8 mouse cellular contexts compared by ENCODE assay signal in the genomic region with DNA sequence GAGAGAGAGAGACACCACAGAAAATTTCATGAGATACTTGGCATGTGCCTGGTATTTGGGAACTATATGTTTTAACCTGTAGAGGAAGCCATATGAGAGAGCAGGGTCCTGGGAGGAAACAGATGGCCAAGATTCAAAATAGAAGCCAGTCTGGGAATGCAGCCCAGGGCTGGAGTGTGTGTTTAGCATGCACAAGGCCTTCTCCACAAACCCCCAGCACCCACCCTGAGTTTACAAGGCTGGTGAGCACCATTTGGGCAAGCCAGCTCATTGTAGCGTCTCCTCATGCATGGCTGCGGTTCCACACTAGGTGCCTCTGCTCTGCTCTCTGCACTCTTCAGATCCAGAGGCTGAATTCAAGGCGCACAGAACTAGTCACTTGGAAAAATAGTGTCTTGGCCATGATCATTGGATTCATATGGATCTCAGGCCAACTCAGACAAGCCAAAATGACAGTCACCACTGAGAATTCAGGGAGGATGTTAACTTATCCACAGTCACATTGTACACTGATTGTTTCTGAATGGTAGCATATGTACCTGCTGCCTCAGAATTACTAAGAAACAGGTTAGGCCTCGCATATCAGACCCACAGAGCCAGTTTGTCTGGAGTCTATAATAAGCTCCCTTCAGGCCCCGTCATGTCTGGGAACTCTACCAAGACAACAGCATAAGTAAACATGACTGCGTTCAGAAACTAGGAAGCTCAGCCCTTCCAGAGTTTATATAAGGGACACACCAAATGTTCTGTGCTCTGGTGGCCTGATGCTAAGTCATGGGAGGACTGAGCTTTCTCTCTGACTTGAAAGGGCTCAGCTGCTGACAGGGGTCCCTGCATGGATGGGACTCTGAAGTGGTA.
DNase-seq lines count a peak whose midpoint lies in the region; ATAC-seq and TF ChIP-seq lines count a peak whose summit lies in the region.

No protein-coding gene starts in this region.

- TF ChIP-seq POLR2A in heart, adult 2 months (IDR thresholded peaks at IDR 0.05; ENCODE audit: insufficient read depth, low read depth, low read length) = no peak
- no peak for TF ChIP-seq POLR2A in small intestine, adult 2 months (IDR thresholded peaks at IDR 0.05; ENCODE audit: low read depth, low read length)

- H3K4me1 ChIP-seq in heart, adult 2 months (ENCODE audit: control insufficient read depth, insufficient read depth, low read length) = peaks cover 11% of the 10 kb centered on the region
- no peaks in the 10 kb centered on the region for H3K4me1 ChIP-seq in heart, embryonic 11.5 days (ENCODE audit: control insufficient read depth, insufficient read depth, low read length)
- H3K4me1 ChIP-seq in small intestine, adult 2 months (ENCODE audit: control insufficient read depth, insufficient read depth, insufficient read length, low read length) = peaks cover 7% of the 10 kb centered on the region; the same call in 1 of the 2 replicates
- no peaks in the 10 kb centered on the region for H3K4me1 ChIP-seq in liver, embryonic 11.5 days (replicated peaks; ENCODE audit: control insufficient read depth, insufficient read depth, low read length)

- peak overlapping the region; percentile 69 for H3K27ac ChIP-seq in heart, adult 2 months
- H3K27ac ChIP-seq in heart, embryonic 11.5 days (ENCODE audit: low read depth, low read length) = no peak overlapping the region
- H3K27ac ChIP-seq in small intestine, adult 2 months (ENCODE audit: insufficient read depth, low read depth, low read length) = peak overlapping the region; percentile 85
- no peak overlapping the region for H3K27ac ChIP-seq in liver, embryonic 11.5 days (ENCODE audit: low read depth, low read length)

- TF ChIP-seq EP300 in heart, adult 2 months (IDR thresholded peaks at IDR 0.05; ENCODE audit: insufficient read depth, low read depth, low read length) = 0 out of 2 replicates have a peak, but pooled peaks have one; percentile 37

- no peaks in the 10 kb centered on the region for H3K79me2 ChIP-seq in heart, adult 2 months (replicated peaks; ENCODE audit: control insufficient read depth, insufficient read depth, low read length)

- peaks cover 3% of the 10 kb centered on the region; the same call in 1 of the 2 replicates for H3K36me3 ChIP-seq in heart, adult 2 months (ENCODE audit: control insufficient read depth, insufficient read depth, low read length)
- no peaks in the 10 kb centered on the region for H3K36me3 ChIP-seq in heart, embryonic 11.5 days (ENCODE audit: control insufficient read depth, insufficient read depth, low read length)
- H3K36me3 ChIP-seq in small intestine, adult 2 months (ENCODE audit: control insufficient read depth, insufficient read depth, low read length) = no peaks in the 10 kb centered on the region
- no peaks in the 10 kb centered on the region for H3K36me3 ChIP-seq in liver, embryonic 11.5 days (ENCODE audit: control insufficient read depth, insufficient read depth, low read length)

- WGBS in heart, adult 2 months = 39% methylated on average over 6 of the region's 6 CpGs
- WGBS in heart, embryonic 11.5 days (ENCODE audit: insufficient replicate concordance) = 70% methylated on average over 6 of the region's 6 CpGs
- WGBS in small intestine, adult 2 months = 47% methylated on average over 6 of the region's 6 CpGs
- 73% methylated on average over 6 of the region's 6 CpGs for WGBS in liver, embryonic 11.5 days

- H3K4me2 ChIP-seq in heart, embryonic 11.5 days = no peak overlapping the region
- H3K4me2 ChIP-seq in liver, embryonic 11.5 days = no peak overlapping the region

- no peak overlapping the region for H3K4me3 ChIP-seq in heart, adult 2 months
- no peak overlapping the region for H3K4me3 ChIP-seq in heart, embryonic 11.5 days (ENCODE audit: low read depth, low read length)
- no peak overlapping the region for H3K4me3 ChIP-seq in small intestine, adult 2 months (ENCODE audit: low read depth, low read length)
- no peak overlapping the region for H3K4me3 ChIP-seq in liver, embryonic 11.5 days (ENCODE audit: low read depth, low read length)

- H3K9ac ChIP-seq in heart, adult 2 months (ENCODE audit: low read depth, low read length) = no peak overlapping the region
- no peak overlapping the region for H3K9ac ChIP-seq in heart, embryonic 11.5 days (ENCODE audit: low read depth, low read length)
- no peak overlapping the region for H3K9ac ChIP-seq in liver, embryonic 11.5 days (ENCODE audit: low read depth, low read length)

- no peak for TF ChIP-seq CTCF in heart, adult 2 months (IDR thresholded peaks at IDR 0.05)
- no peak for TF ChIP-seq CTCF in small intestine, adult 2 months (IDR thresholded peaks at IDR 0.05; ENCODE audit: extremely low read depth, insufficient read length, insufficient replicate concordance, low read depth, low read length)

- no peak for ATAC-seq in heart, embryonic 11.5 days (replicated peaks; ENCODE audit: insufficient number of reproducible peaks, low FRiP score, low TSS enrichment)
- ATAC-seq in inflammation-experienced regulatory T-cells, adult 6 months = no peak
- no peak for ATAC-seq in liver, embryonic 11.5 days (replicated peaks; ENCODE audit: low FRiP score)

- peak in 1 of 2 experiments; percentile 53 for DNase-seq in heart, adult 2 months
- DNase-seq in cerebellum, adult 9-10 months = peak; percentile 89
- DNase-seq in heart, postnatal 4 days = peak; percentile 49
- DNase-seq in left cerebral cortex, postnatal 14 days (ENCODE audit: low spot score in 2 of 2) = peak; percentile 78 to 83
- DNase-seq in liver, embryonic 11.5 days (ENCODE audit: low spot score) = no peak

- H3K9me3 ChIP-seq in heart, embryonic 11.5 days (replicated peaks; ENCODE audit: control insufficient read depth, low read length) = no peaks in the 10 kb centered on the region
- no peaks in the 10 kb centered on the region for H3K9me3 ChIP-seq in liver, embryonic 11.5 days (ENCODE audit: control insufficient read depth, low read length)

- H3K27me3 ChIP-seq in heart, adult 2 months (ENCODE audit: control insufficient read depth, insufficient read depth, low read length) = no peaks in the 10 kb centered on the region
- H3K27me3 ChIP-seq in heart, embryonic 11.5 days (ENCODE audit: control insufficient read depth, insufficient read depth, low read length) = no peaks in the 10 kb centered on the region
- H3K27me3 ChIP-seq in small intestine, adult 2 months (ENCODE audit: control insufficient read depth, insufficient read depth, low read length) = no peaks in the 10 kb centered on the region
- H3K27me3 ChIP-seq in liver, embryonic 11.5 days (replicated peaks; ENCODE audit: control insufficient read depth, insufficient read depth, low read length) = no peaks in the 10 kb centered on the region

- intact Hi-C loops in heart, adult 2 months (cut with DNase I) = no loop called here
- intact Hi-C loops in left cerebral cortex, postnatal 14 days (cut with DNase I) = no loop called here

Comparison
In these comparisons a context has a peak if more than half of its experiments do, and no peak if none do; other contexts are left out.
1. H3K27ac ChIP-seq: peak in heart, adult 2 months (single experiment) and small intestine, adult 2 months (single experiment); none in heart, embryonic 11.5 days (single experiment) and liver, embryonic 11.5 days (single experiment).